Mouse (Mus musculus) ES-Bruce4 (cell line): ENCODE data around the gene Spred2. TPM values are rescaled to one million over a fixed set of nuclear protein-coding genes. Genes with fewer than 3 reads are reported as not detected.
A peak's percentile ranks its signal among the peaks of the same experiment; 100 is the strongest.

Experiments used
- H3K27ac ChIP-seq: 2 replicates; pipeline ENCODE4 v1.5.1; 2012; ENCODE audit warnings: low read length, inconsistent platforms; ENCODE audit not compliant: insufficient read depth
- H3K27me3 ChIP-seq: 2 replicates; pipeline ENCODE4 v1.6.1; 2012; ENCODE audit warnings: mild to moderate bottlenecking, low read length, inconsistent platforms; ENCODE audit not compliant: control insufficient read depth, poor library complexity, insufficient read depth, severe bottlenecking
- H3K36me3 ChIP-seq: 2 replicates; pipeline ENCODE4 v1.6.1; 2012; ENCODE audit warnings: inconsistent platforms, mild to moderate bottlenecking, low read length, moderate library complexity; ENCODE audit not compliant: control insufficient read depth, poor library complexity, insufficient read depth, severe bottlenecking
- H3K4me1 ChIP-seq: one replicate; pipeline ENCODE4 v1.8.1; 2011; ENCODE audit warnings: low read length; ENCODE audit not compliant: control insufficient read depth, insufficient read depth
- H3K4me3 ChIP-seq: 2 replicates; pipeline ENCODE4 v1.5.1; 2011; ENCODE audit warnings: low read depth, mild to moderate bottlenecking, low read length
- H3K9ac ChIP-seq: 2 replicates; pipeline ENCODE4 v1.6.1; 2012; ENCODE audit warnings: low read depth, mild to moderate bottlenecking, inconsistent platforms; ENCODE audit not compliant: poor library complexity, severe bottlenecking
- H3K9me3 ChIP-seq: replicated peaks from 2 replicates; pipeline ENCODE4 v1.6.1; 2012; ENCODE audit warnings: mild to moderate bottlenecking, low read length, inconsistent platforms; ENCODE audit not compliant: control insufficient read depth, poor library complexity, insufficient read depth, severe bottlenecking
- CTCF ChIP-seq: IDR thresholded peaks from one replicate; pipeline ENCODE4 v1.8.1; 2011; ENCODE audit warnings: low read depth, low read length
- EP300 ChIP-seq: IDR thresholded peaks from 2 replicates; pipeline ENCODE4 v1.6.1; 2011; ENCODE audit warnings: low read depth, low read length; ENCODE audit not compliant: insufficient read depth
- POLR2A ChIP-seq: IDR thresholded peaks from one replicate; pipeline ENCODE4 v1.8.1; 2011; ENCODE audit warnings: low read length; ENCODE audit not compliant: insufficient read depth
- polyA plus RNA-seq: library from polyadenylated mRNA; stranded (reverse); fragments of >200 nt; gene quantifications from 2 replicates; pipeline ENCODE4 v1.2.4, GENCODE M21; 2011; ENCODE audit warnings: low read depth; ENCODE audit not compliant: missing spikeins, insufficient read depth, insufficient read length

Spred2 gene
- polyA plus RNA-seq, 1 experiment: 41.9 TPM

- H3K27ac ChIP-seq: peak overlapping the region; percentile 33
- peaks cover 11% of the 10 kb centered on the region for H3K4me1 ChIP-seq
Observed at GRCm38 (mm10) chr11:19965664-19966063, 41.5 kb downstream of the Spred2 start.

GRCm38 (mm10) chr11:19966294-19966693, 42.1 kb downstream of the Spred2 start:
- Histone ChIP-seq H3K36me3 (peaks cover 9% of the 10 kb centered on the region), H3K4me3 (no peak overlapping the region), H3K27ac (peak overlapping the region; percentile 33), H3K9ac (no peak overlapping the region), H3K27me3 (no peaks in the 10 kb centered on the region), H3K9me3 (no peaks in the 10 kb centered on the region), H3K4me1 (peaks cover 9% of the 10 kb centered on the region)
- TF ChIP-seq CTCF: no peak
- no peak; the same call in 1 of the 2 replicates for TF ChIP-seq EP300
- TF ChIP-seq POLR2A: no peak

More at GRCm38 (mm10) chr11:19965664-19966063, 41.5 kb downstream of the Spred2 start:
- no peaks in the 10 kb centered on the region for H3K9me3 ChIP-seq
- peaks cover 9% of the 10 kb centered on the region for H3K36me3 ChIP-seq
- H3K4me3 ChIP-seq: no peak overlapping the region
- H3K9ac ChIP-seq: no peak overlapping the region
- TF ChIP-seq EP300 (no peak), POLR2A (no peak), CTCF (no peak)
- H3K27me3 ChIP-seq: no peaks in the 10 kb centered on the region

GRCm38 (mm10) chr11:19969584-19969983, 45.4 kb downstream of the Spred2 start:
- H3K27ac ChIP-seq: no peak overlapping the region
- H3K9me3 ChIP-seq: peaks cover 5% of the 10 kb centered on the region; the same call in 1 of the 2 replicates
- TF ChIP-seq CTCF (no peak), EP300 (no peak), POLR2A (no peak)
- peaks cover 3% of the 10 kb centered on the region for H3K4me1 ChIP-seq
- peaks cover 7% of the 10 kb centered on the region; the same call in 1 of the 2 replicates for H3K36me3 ChIP-seq
- H3K4me3 ChIP-seq: no peak overlapping the region
- no peak overlapping the region for H3K9ac ChIP-seq
- H3K27me3 ChIP-seq: no peaks in the 10 kb centered on the region

- H3K36me3 ChIP-seq: peaks cover 7% of the 10 kb centered on the region; the same call in 1 of the 2 replicates
- TF ChIP-seq POLR2A (no peak), CTCF (no peak), EP300 (no peak)
Observed at GRCm38 (mm10) chr11:19971954-19972750, 48.0 kb downstream of the Spred2 start.

GRCm38 (mm10) chr11:19973032-19973790, 49.0 kb downstream of the Spred2 start:
- Histone ChIP-seq H3K4me1 (peaks cover 3% of the 10 kb centered on the region), H3K9ac (no peak overlapping the region), H3K27ac (no peak overlapping the region), H3K27me3 (no peaks in the 10 kb centered on the region), H3K36me3 (peaks cover 7% of the 10 kb centered on the region; the same call in 1 of the 2 replicates), H3K9me3 (peaks cover 5% of the 10 kb centered on the region; the same call in 1 of the 2 replicates), H3K4me3 (no peak overlapping the region)
- TF ChIP-seq CTCF (no peak), EP300 (no peak)

More at GRCm38 (mm10) chr11:19971954-19972750, 48.0 kb downstream of the Spred2 start:
- Histone ChIP-seq H3K27me3 (no peaks in the 10 kb centered on the region), H3K9ac (no peak overlapping the region), H3K4me3 (no peak overlapping the region), H3K4me1 (peaks cover 3% of the 10 kb centered on the region), H3K27ac (peak overlapping the region; percentile 60; the same call in 1 of the 2 replicates), H3K9me3 (peaks cover 5% of the 10 kb centered on the region; the same call in 1 of the 2 replicates)
